Mouse (Mus musculus) heart, embryonic 16.5 days (tissue): ENCODE data around the gene Themis3. TPM values are rescaled to one million over a fixed set of nuclear protein-coding genes. Genes with fewer than 3 reads are reported as not detected.

Source experiments
- ATAC-seq: fragments of 200-750 bp; cut with Nextera tagmentation; replicated peaks from 2 replicates; pipeline ENCODE4 v1.8.0; 2017; ENCODE audit warnings: moderate number of reproducible peaks; ENCODE audit not compliant: insufficient read depth, low FRiP score; ENCODE audit errors: extremely low read depth
- H3K27ac ChIP-seq: fragments of 300-500 bp; sonication (generic); 2 replicates; pipeline ENCODE4 v1.5.1; 2014; ENCODE audit warnings: mild to moderate bottlenecking, low read length, control low read depth, moderate library complexity
- H3K27me3 ChIP-seq: fragments of 300-500 bp; sonication (generic); 2 replicates; pipeline ENCODE4 v1.6.1; 2014; ENCODE audit warnings: low read length, mixed read lengths; ENCODE audit not compliant: control insufficient read depth, insufficient read depth
- H3K36me3 ChIP-seq: fragments of 300-500 bp; sonication (generic); 2 replicates; pipeline ENCODE4 v1.6.1; 2014; ENCODE audit not compliant: control insufficient read depth, insufficient read depth
- H3K4me1 ChIP-seq: fragments of 300-500 bp; sonication (generic); 2 replicates; pipeline ENCODE4 v1.6.1; 2014; ENCODE audit warnings: low read length, mixed read lengths; ENCODE audit not compliant: control insufficient read depth, insufficient read depth
- H3K4me2 ChIP-seq: fragments of 300-500 bp; sonication (generic); 2 replicates; pipeline ENCODE4 v1.6.1; 2014; ENCODE audit warnings: low read depth, mild to moderate bottlenecking, control low read depth, low read length
- H3K4me3 ChIP-seq: fragments of 300-500 bp; sonication (generic); 2 replicates; pipeline ENCODE4 v1.5.1; 2014; ENCODE audit warnings: mild to moderate bottlenecking, control low read depth, low read length
- H3K9ac ChIP-seq: fragments of 300-500 bp; sonication (generic); 2 replicates; pipeline ENCODE4 v1.6.1; 2014; ENCODE audit warnings: low read length, control low read depth
- H3K9me3 ChIP-seq: fragments of 300-500 bp; sonication (generic); replicated peaks from 2 replicates; pipeline ENCODE4 v1.6.1; 2016; ENCODE audit warnings: low read length; ENCODE audit not compliant: control insufficient read depth
- WGBS: fragments of 180-500 bp; shearing (Covaris S2); extraction: QIAGEN DNeasy Blood & Tissue Kit; methylation state at CpG from one replicate; pipeline ENCODE4 v1.1.7; 2014; 5-methylcytosine and 5-hydroxymethylcytosine counted together
- polyA plus RNA-seq: library from polyadenylated mRNA; unstranded; fragments of >200 nt; fragmentation: Nextera tagmentation; extraction: Ambion mirVana; gene quantifications from 2 replicates; pipeline ENCODE4 v1.2.1, GENCODE M21; 2015

Themis3 gene
- polyA plus RNA-seq, 1 experiment from 2014 or later = 0.05 TPM

- no peak overlapping the region for H3K4me3 ChIP-seq
- ATAC-seq = no peak
- H3K4me1 ChIP-seq = peaks cover 12% of the 10 kb centered on the region
- 74% methylated on average over 8 of the region's 8 CpGs for WGBS
- no peak overlapping the region for H3K27ac ChIP-seq
- no peak overlapping the region for H3K9ac ChIP-seq
- H3K9me3 ChIP-seq = no peaks in the 10 kb centered on the region
- no peak overlapping the region for H3K4me2 ChIP-seq
- no peaks in the 10 kb centered on the region for H3K27me3 ChIP-seq
- peaks cover 14% of the 10 kb centered on the region for H3K36me3 ChIP-seq
Measured at GRCm38 (mm10) chr17:66504964-66505363, 89.5 kb downstream of the Themis3 start.

Other genes starting within 250 kb of the Themis3 start
- gene Mtcl1, start 144.9 kb downstream of the Themis3 start, polyA plus RNA-seq = 1.7 and 1.9 TPM in 2 replicates
- 39.0 and 48.6 TPM in 2 replicates for gene Rab12, start 74.9 kb downstream of the Themis3 start, polyA plus RNA-seq